In the genomic region with DNA sequence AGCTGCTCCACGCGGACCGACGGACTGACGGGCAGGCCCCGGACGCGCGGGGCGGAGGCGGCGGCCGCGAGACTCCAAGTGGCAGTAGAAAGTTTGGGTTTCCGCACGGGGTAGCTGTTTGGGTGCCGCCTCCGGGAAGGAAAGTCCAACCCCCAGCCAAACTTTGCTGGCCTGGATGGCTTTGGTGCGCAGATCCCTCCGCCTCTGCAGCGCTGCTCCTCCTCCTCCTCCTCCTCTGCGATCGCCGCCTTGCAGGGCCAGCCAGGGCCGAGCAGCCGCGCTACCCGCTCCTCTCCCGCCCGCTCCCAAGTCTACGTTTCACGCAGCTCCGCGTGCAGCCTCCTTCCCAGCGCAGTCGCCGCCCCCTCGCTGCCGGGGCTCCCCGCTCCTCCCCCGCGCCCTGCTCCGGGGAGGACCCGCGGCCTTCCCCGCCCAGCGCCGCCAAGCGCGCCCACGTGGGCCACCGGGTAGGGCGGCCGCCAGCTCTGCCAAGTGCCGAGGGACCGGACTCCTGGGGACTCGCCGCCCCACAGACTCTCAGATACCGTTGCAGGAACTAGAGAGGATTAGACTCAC, we compare ENCODE assay signal across 8 mouse cellular contexts. TPM values are rescaled to one million over a fixed set of nuclear protein-coding genes. Genes with fewer than 3 reads are reported as not detected.
DNase-seq lines count a peak whose midpoint lies in the region; ATAC-seq and TF ChIP-seq lines count a peak whose summit lies in the region.

A gene (minus strand): TSS at position 130 of the 576 bp plus-strand sequence.

- peak within 1 kb of the TSS; percentile 90 for H3K4me2 ChIP-seq in forebrain, embryonic 11.5 days (ENCODE audit: low read depth, low read length, severe bottlenecking)
- H3K4me2 ChIP-seq in heart, embryonic 15.5 days = peak within 1 kb of the TSS; percentile 76
- H3K4me2 ChIP-seq in liver, embryonic 15.5 days = peak within 1 kb of the TSS; percentile 99
- H3K4me2 ChIP-seq in neural tube, embryonic 11.5 days (ENCODE audit: low read depth) = peak within 1 kb of the TSS; percentile 92
- peak within 1 kb of the TSS; percentile 69 for H3K4me2 ChIP-seq in stomach, embryonic 16.5 days (ENCODE audit: low read depth, low read length)

- 1% methylated on average over 56 of the region's 59 CpGs for WGBS in forebrain, embryonic 11.5 days
- WGBS in heart, embryonic 15.5 days = under 1% methylated on average over 59 of the region's 59 CpGs
- under 1% methylated on average over 59 of the region's 59 CpGs for WGBS in liver, embryonic 15.5 days (ENCODE audit: insufficient replicate concordance)
- under 1% methylated on average over 57 of the region's 59 CpGs for WGBS in neural tube, embryonic 11.5 days
- WGBS in stomach, embryonic 16.5 days = under 1% methylated on average over 57 of the region's 59 CpGs

- DNase-seq in c-Kit-positive CD71-positive TER-119-negative erythroid progenitor cells, embryonic 14.5 days (ENCODE audit: low read depth) = peak; percentile 76
- peak; percentile 96 for DNase-seq in forebrain, embryonic 11.5 days (ENCODE audit: low spot score)
- DNase-seq in kidney, postnatal 25 days = peak; percentile 94 to 99
- DNase-seq in neural tube, embryonic 11.5 days (ENCODE audit: low spot score) = peak; percentile 92

- peak within 1 kb of the TSS; percentile 97 for H3K27ac ChIP-seq in forebrain, embryonic 11.5 days (ENCODE audit: low read depth, low read length)
- peak within 1 kb of the TSS; percentile 98 for H3K27ac ChIP-seq in heart, embryonic 15.5 days
- peak within 1 kb of the TSS; percentile 94 for H3K27ac ChIP-seq in liver, embryonic 15.5 days (replicated peaks)
- H3K27ac ChIP-seq in neural tube, embryonic 11.5 days (ENCODE audit: low read depth, low read length) = peak within 1 kb of the TSS; percentile 89
- peak within 1 kb of the TSS; percentile 98 for H3K27ac ChIP-seq in stomach, embryonic 16.5 days (ENCODE audit: low read length)

- H3K9me3 ChIP-seq in E14TG2a.4 (ENCODE audit: low read length) = peaks cover 5% of the 10 kb centered on the region
- no peaks in the 10 kb centered on the region; the same call in 1 of the 2 replicates for H3K9me3 ChIP-seq in forebrain, embryonic 11.5 days (ENCODE audit: control insufficient read depth, low read length)
- no peaks in the 10 kb centered on the region for H3K9me3 ChIP-seq in heart, embryonic 15.5 days (replicated peaks)
- no peaks in the 10 kb centered on the region for H3K9me3 ChIP-seq in liver, embryonic 15.5 days (replicated peaks)
- H3K9me3 ChIP-seq in neural tube, embryonic 11.5 days (ENCODE audit: control insufficient read depth, low read length) = 0 out of 2 replicates have a peak, but pooled peaks cover 3% of the 10 kb centered on the region
- H3K9me3 ChIP-seq in stomach, embryonic 16.5 days (replicated peaks; ENCODE audit: control insufficient read depth, low read length) = peaks cover 4% of the 10 kb centered on the region; the same call in 1 of the 2 replicates

- peak; percentile 81 for ATAC-seq in forebrain, embryonic 11.5 days (replicated peaks; ENCODE audit: low FRiP score)
- ATAC-seq in heart, embryonic 15.5 days (replicated peaks; ENCODE audit: insufficient number of reproducible peaks, insufficient read depth, low FRiP score, low read depth) = peak; percentile 92
- ATAC-seq in liver, embryonic 15.5 days (ENCODE audit: insufficient read depth) = peak; percentile 86
- ATAC-seq in neural tube, embryonic 11.5 days (ENCODE audit: insufficient read depth, low FRiP score, low TSS enrichment) = peak; percentile 78
- ATAC-seq in stomach, embryonic 16.5 days (ENCODE audit: insufficient read depth, low FRiP score) = peak; percentile 95

- H3K4me3 ChIP-seq in E14TG2a.4 (replicated peaks; ENCODE audit: low read length) = peak within 1 kb of the TSS; percentile 86
- H3K4me3 ChIP-seq in forebrain, embryonic 11.5 days (ENCODE audit: low read depth, low read length) = peak within 1 kb of the TSS; percentile 85
- H3K4me3 ChIP-seq in heart, embryonic 15.5 days = peak within 1 kb of the TSS; percentile 89
- peak within 1 kb of the TSS; percentile 79 for H3K4me3 ChIP-seq in liver, embryonic 15.5 days (replicated peaks)
- H3K4me3 ChIP-seq in neural tube, embryonic 11.5 days (ENCODE audit: low read depth, low read length) = peak within 1 kb of the TSS; percentile 86
- H3K4me3 ChIP-seq in stomach, embryonic 16.5 days (replicated peaks; ENCODE audit: low read length) = peak within 1 kb of the TSS; percentile 80

- peaks cover 59% of the 10 kb centered on the region for H3K4me1 ChIP-seq in E14TG2a.4 (replicated peaks; ENCODE audit: low read depth, low read length)
- H3K4me1 ChIP-seq in forebrain, embryonic 11.5 days (replicated peaks; ENCODE audit: control insufficient read depth, insufficient read depth, low read length) = peaks cover 27% of the 10 kb centered on the region
- H3K4me1 ChIP-seq in heart, embryonic 15.5 days (replicated peaks) = peaks cover 49% of the 10 kb centered on the region
- peaks cover 80% of the 10 kb centered on the region for H3K4me1 ChIP-seq in liver, embryonic 15.5 days (replicated peaks)
- H3K4me1 ChIP-seq in neural tube, embryonic 11.5 days (ENCODE audit: control insufficient read depth, insufficient read depth, low read length) = peaks cover 35% of the 10 kb centered on the region
- H3K4me1 ChIP-seq in stomach, embryonic 16.5 days (ENCODE audit: control insufficient read depth, insufficient read depth, low read length) = peaks cover 49% of the 10 kb centered on the region

- no peak for TF ChIP-seq CTCF in E14TG2a.4 (conservative IDR thresholded peaks at IDR 0.05; ENCODE audit: low read length)

- peaks cover 48% of the 10 kb centered on the region for H3K27me3 ChIP-seq in E14TG2a.4 (ENCODE audit: insufficient read depth, low read length)
- H3K27me3 ChIP-seq in forebrain, embryonic 11.5 days (ENCODE audit: control insufficient read depth, insufficient read depth, low read length) = no peaks in the 10 kb centered on the region; the same call in 1 of the 2 replicates
- H3K27me3 ChIP-seq in heart, embryonic 15.5 days = no peaks in the 10 kb centered on the region
- H3K27me3 ChIP-seq in liver, embryonic 15.5 days = no peaks in the 10 kb centered on the region
- H3K27me3 ChIP-seq in neural tube, embryonic 11.5 days (ENCODE audit: control insufficient read depth, insufficient read depth, low read length) = no peaks in the 10 kb centered on the region
- H3K27me3 ChIP-seq in stomach, embryonic 16.5 days (ENCODE audit: control insufficient read depth, insufficient read depth, low read length) = no peaks in the 10 kb centered on the region

- no peaks in the 10 kb centered on the region for H3K36me3 ChIP-seq in E14TG2a.4 (ENCODE audit: insufficient read depth, low read length)
- no peaks in the 10 kb centered on the region for H3K36me3 ChIP-seq in forebrain, embryonic 11.5 days (ENCODE audit: control insufficient read depth, insufficient read depth, low read length)
- no peaks in the 10 kb centered on the region for H3K36me3 ChIP-seq in heart, embryonic 15.5 days
- H3K36me3 ChIP-seq in liver, embryonic 15.5 days (replicated peaks) = no peaks in the 10 kb centered on the region
- no peaks in the 10 kb centered on the region for H3K36me3 ChIP-seq in neural tube, embryonic 11.5 days (ENCODE audit: control insufficient read depth, insufficient read depth, low read length)
- no peaks in the 10 kb centered on the region for H3K36me3 ChIP-seq in stomach, embryonic 16.5 days (ENCODE audit: control insufficient read depth, insufficient read depth, low read length)

- peak within 1 kb of the TSS; percentile 97 for H3K9ac ChIP-seq in forebrain, embryonic 11.5 days (ENCODE audit: low read length)
- peak within 1 kb of the TSS; percentile 93 for H3K9ac ChIP-seq in heart, embryonic 15.5 days
- peak within 1 kb of the TSS; percentile 82 for H3K9ac ChIP-seq in liver, embryonic 15.5 days
- peak within 1 kb of the TSS; percentile 94 for H3K9ac ChIP-seq in neural tube, embryonic 11.5 days (ENCODE audit: low read length)
- peak within 1 kb of the TSS; percentile 99 for H3K9ac ChIP-seq in stomach, embryonic 16.5 days (ENCODE audit: low read length)

RNA-seq across cellular contexts. Expression of the gene that starts here (rescaled TPM):
- 16.6 and 17.9 TPM in 2 replicates for polyA plus RNA-seq in forebrain, embryonic 11.5 days (2014; fragmentation: Nextera tagmentation; extraction: Ambion mirVana)
- polyA plus RNA-seq in heart, embryonic 15.5 days (2015; fragmentation: Nextera tagmentation; extraction: Ambion mirVana) = 11.6 and 14.8 TPM in 2 replicates
- 3.0 TPM in 2 replicates for polyA plus RNA-seq in liver, embryonic 15.5 days (2015; fragmentation: Nextera tagmentation; extraction: Ambion mirVana)
- polyA plus RNA-seq in neural tube, embryonic 11.5 days (2014; fragmentation: Nextera tagmentation; extraction: Ambion mirVana) = 15.2 and 17.6 TPM in 2 replicates
- 14.6 and 15.1 TPM in 2 replicates for polyA plus RNA-seq in stomach, embryonic 16.5 days (2015; fragmentation: Nextera tagmentation; extraction: Ambion mirVana)

Comparison
In these comparisons a context has a peak if more than half of its experiments do, and no peak if none do; other contexts are left out.
1. Peak in every context shown above with its lines: DNase-seq, ATAC-seq, H3K4me3 ChIP-seq and H3K27ac ChIP-seq.